Mouse (Mus musculus): ENCODE measurements around the gene Gm12355. TPM values are rescaled to one million over a fixed set of nuclear protein-coding genes. Genes with fewer than 3 reads are reported as not detected.
A peak's percentile ranks its signal among the peaks of the same experiment; 100 is the strongest.
"Not testable (repeated sequence)": the region's sequence is repeated elsewhere in the genome, so short reads cannot be mapped to it uniquely, and the experiment has no call there.

The Gm12355 gene
- polyA plus RNA-seq, 1 experiment: not detected

DNA sequence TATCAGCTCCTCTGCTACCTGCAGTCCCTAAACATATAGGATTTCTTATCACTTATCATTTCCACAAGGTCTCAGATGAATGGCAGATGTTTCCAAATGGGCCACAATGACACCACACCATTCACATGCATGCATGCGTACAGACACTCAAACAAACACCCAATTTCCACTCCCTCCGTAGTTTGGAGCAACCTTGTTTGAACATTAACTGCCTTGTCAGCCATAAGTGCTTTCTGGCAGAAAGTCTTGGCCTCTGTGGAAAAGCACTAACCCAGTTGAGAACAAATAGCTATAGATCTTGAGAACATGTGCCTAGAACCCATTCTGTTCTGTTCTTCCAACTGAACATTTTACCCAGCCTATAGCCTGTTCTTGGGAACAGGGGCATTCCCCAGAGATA is 20.5 kb upstream of the Gm12355 start:
- WGBS: 56% methylated on average over 2 of the region's 2 CpGs
- TF ChIP-seq CTCF (IDR thresholded peaks at IDR 0.05; ENCODE audit: insufficient read depth, low read length) (no peak), POLR2A (IDR thresholded peaks at IDR 0.05; ENCODE audit: borderline replicate concordance, extremely low read depth, low read depth, low read length) (no peak)
- H3K4me3 ChIP-seq (replicated peaks; ENCODE audit: extremely low read depth, low read depth, low read length): no peak overlapping the region
- DNase-seq: no peak
- H3K4me1 ChIP-seq (ENCODE audit: control insufficient read depth, insufficient read depth, low read length): no peaks in the 10 kb centered on the region

DNA sequence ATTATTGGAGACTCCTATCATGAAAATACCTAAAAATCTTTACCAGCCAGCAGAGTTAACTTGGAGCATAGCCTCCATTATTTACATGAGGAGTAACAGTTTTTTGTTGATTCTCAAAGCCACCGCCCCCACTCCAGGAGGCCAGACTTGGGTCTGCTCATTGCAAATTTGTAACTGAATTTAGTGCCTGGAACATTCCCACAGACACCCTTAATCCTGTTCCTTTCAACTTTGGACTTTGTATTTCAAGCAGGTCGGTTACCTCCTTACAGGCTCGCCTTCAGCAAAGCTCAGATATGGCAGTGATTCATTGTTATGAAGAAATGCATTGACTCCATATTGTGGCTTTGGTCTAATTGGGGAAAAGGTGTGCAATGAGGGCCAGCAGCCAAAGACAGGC is 19.3 kb upstream of the Gm12355 start:
- WGBS: 85% methylated on average over 3 of the region's 3 CpGs
- Histone ChIP-seq H3K4me3 (replicated peaks; ENCODE audit: extremely low read depth, low read depth, low read length) (no peak overlapping the region), H3K4me1 (ENCODE audit: control insufficient read depth, insufficient read depth, low read length) (no peaks in the 10 kb centered on the region)
- TF ChIP-seq CTCF (IDR thresholded peaks at IDR 0.05; ENCODE audit: insufficient read depth, low read length) (no peak), POLR2A (IDR thresholded peaks at IDR 0.05; ENCODE audit: borderline replicate concordance, extremely low read depth, low read depth, low read length) (no peak)
- no peak for DNase-seq

DNA sequence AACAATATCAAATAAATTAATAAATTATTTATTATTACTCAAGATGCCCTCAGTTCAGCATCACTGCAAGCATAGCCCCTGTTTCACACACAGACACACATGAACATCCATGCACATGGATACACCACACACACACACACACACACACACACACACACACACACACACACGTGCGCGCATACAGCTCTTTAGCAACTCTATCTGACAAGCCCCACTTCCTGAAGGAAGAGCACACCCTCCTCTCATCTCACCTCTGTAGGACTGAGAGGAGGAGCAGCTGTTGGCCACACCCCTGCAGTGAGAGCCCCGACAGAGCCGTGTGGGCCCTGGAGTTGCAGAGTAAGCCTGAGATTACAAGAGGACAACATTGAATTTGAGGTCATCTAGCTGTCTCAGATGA is 14.6 kb upstream of the Gm12355 start:
- no peak for TF ChIP-seq CTCF (IDR thresholded peaks at IDR 0.05; ENCODE audit: insufficient read depth, low read length)
- TF ChIP-seq POLR2A (IDR thresholded peaks at IDR 0.05; ENCODE audit: borderline replicate concordance, extremely low read depth, low read depth, low read length): no peak
- WGBS: 41% methylated on average over 5 of the region's 5 CpGs
- Histone ChIP-seq H3K4me3 (replicated peaks; ENCODE audit: extremely low read depth, low read depth, low read length) (no peak overlapping the region), H3K4me1 (ENCODE audit: control insufficient read depth, insufficient read depth, low read length) (no peaks in the 10 kb centered on the region)
- DNase-seq: no peak

DNA sequence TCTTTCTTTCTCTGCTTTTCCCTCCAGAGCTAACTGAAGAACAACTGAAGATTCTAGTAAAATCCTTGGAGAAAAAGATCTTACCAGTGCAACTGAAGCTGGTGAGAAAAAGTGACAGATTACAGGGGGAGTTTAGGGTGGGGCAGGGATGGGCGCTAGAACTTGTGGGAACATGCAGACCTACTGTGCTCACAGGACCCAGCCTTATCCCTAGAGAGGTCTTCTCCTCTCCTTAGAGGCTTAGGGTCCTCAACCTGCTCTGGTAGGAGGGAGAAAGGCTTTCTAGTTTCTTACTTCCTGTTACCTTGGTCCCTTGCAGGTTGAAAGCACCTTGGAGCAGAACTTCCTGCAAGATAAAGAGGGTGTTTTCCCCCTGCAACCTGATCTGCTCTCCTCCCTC is 12.0 kb upstream of the Gm12355 start:
- Histone ChIP-seq H3K4me1 (ENCODE audit: control insufficient read depth, insufficient read depth, low read length) (no peaks in the 10 kb centered on the region), H3K4me3 (replicated peaks; ENCODE audit: extremely low read depth, low read depth, low read length) (no peak overlapping the region)
- TF ChIP-seq CTCF (IDR thresholded peaks at IDR 0.05; ENCODE audit: insufficient read depth, low read length) (no peak), POLR2A (IDR thresholded peaks at IDR 0.05; ENCODE audit: borderline replicate concordance, extremely low read depth, low read depth, low read length) (no peak)
- 77% methylated on average over 1 of the region's 1 CpGs for WGBS
- no peak for DNase-seq

DNA sequence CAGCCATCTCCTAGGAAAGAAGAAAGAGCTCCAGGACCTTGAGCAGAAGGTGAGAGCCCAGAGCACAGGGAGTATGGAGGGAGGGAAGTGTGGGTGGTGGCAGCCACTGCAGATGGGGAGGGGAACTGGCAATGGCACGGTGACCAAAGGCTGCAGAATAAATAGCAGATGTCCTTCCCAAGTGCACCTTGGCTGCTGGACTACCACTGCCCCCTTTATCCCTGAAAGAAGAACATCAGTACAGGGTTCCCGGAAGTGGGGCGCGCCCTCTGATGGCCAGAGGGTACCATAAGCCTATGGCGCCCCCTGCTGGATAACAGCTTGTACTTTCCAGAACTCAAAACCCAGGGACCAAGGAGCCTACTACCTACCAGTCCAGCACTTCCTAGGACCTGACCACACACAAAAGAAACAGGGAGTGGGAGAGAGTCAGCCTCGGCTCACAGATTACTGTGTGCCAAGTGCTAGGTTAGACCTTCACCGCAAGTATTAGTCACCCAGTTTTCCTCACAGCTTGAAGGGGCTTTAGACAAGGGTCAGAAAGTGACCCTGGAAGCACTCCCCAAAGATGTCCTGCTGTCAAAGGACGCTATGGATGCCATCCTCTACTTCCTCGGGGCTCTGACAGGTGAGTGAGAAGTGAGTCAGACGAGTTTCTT is 10.0 kb upstream of the Gm12355 start:
- 26% methylated on average over 10 of the region's 10 CpGs for WGBS
- H3K4me1 ChIP-seq (ENCODE audit: control insufficient read depth, insufficient read depth, low read length); H3K4me3 ChIP-seq (replicated peaks; ENCODE audit: extremely low read depth, low read depth, low read length): not testable (repeated sequence)
- peak; percentile 6 for DNase-seq

DNA sequence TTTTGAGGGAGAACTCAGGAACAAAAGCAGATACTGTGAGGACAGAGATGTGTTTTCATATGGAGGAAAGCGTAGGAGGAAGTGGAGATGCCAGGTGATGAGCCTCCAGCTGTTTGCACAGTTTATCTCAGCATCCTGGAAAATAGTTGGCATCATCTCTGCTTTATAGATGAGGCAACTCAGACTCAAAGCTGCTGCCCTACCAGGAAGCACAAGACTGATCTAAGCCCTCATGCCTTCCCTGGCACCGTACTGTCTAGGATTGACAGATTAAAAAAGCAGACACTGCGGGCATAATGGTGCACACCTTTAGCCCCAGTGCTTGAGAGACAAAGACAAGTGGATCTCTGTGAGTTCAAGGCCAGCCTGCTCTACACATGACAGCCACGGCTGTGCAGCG is 5.2 kb upstream of the Gm12355 start:
- DNase-seq: no peak
- 77% methylated on average over 5 of the region's 5 CpGs for WGBS
- no peaks in the 10 kb centered on the region for H3K4me1 ChIP-seq (ENCODE audit: control insufficient read depth, insufficient read depth, low read length)
- H3K4me3 ChIP-seq (replicated peaks; ENCODE audit: extremely low read depth, low read depth, low read length): no peak overlapping the region
- TF ChIP-seq CTCF (IDR thresholded peaks at IDR 0.05; ENCODE audit: insufficient read depth, low read length) (no peak), POLR2A (IDR thresholded peaks at IDR 0.05; ENCODE audit: borderline replicate concordance, extremely low read depth, low read depth, low read length) (no peak)

DNA sequence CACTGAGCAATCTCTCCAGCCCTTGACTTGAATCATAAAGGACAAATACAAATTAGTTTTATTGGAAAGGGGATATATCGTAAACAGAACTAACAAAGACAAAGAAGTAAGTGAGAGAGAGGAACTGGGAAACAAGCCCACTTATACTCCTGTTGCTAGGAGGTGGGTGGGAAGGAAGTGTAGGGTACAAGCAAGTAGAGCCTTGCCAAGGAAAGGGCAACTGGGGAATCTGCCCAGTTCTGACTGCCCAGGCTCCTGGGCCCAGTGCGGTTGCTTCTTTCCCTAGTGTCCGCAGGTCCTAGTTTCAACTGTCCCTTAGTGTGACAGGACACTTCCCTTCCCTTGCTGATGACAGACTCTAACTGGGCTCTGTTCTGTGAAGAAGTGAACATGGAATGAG is 3.2 kb upstream of the Gm12355 start:
- TF ChIP-seq CTCF (IDR thresholded peaks at IDR 0.05; ENCODE audit: insufficient read depth, low read length): no peak
- TF ChIP-seq POLR2A (IDR thresholded peaks at IDR 0.05; ENCODE audit: borderline replicate concordance, extremely low read depth, low read depth, low read length): no peak
- no peaks in the 10 kb centered on the region for H3K4me1 ChIP-seq (ENCODE audit: control insufficient read depth, insufficient read depth, low read length)
- DNase-seq: no peak
- H3K4me3 ChIP-seq (replicated peaks; ENCODE audit: extremely low read depth, low read depth, low read length): no peak overlapping the region
- WGBS: 77% methylated on average over 3 of the region's 3 CpGs

DNA sequence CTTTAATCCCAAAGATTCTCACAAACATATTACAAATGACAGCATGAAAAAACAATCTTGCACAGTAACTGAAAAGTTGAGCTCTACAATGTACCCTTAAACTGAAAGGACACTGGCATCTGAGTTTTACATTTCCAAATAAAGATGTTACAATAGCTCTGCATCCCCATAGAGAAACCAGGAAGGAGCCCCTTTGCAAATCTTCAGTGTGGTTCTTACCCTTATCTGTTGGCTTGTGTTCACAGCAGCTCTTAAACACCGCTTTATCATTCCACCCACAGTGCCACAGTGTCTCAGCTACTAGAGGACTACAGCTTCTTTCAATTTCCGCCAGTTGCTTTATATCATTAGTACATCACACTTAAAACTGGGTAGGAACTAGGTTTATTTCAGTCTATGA is 1.1 kb downstream of the Gm12355 start:
- not testable (repeated sequence) for H3K4me1 ChIP-seq (ENCODE audit: control insufficient read depth, insufficient read depth, low read length); H3K4me3 ChIP-seq (replicated peaks; ENCODE audit: extremely low read depth, low read depth, low read length); DNase-seq
- WGBS: 90% methylated on average over 2 of the region's 2 CpGs

DNA sequence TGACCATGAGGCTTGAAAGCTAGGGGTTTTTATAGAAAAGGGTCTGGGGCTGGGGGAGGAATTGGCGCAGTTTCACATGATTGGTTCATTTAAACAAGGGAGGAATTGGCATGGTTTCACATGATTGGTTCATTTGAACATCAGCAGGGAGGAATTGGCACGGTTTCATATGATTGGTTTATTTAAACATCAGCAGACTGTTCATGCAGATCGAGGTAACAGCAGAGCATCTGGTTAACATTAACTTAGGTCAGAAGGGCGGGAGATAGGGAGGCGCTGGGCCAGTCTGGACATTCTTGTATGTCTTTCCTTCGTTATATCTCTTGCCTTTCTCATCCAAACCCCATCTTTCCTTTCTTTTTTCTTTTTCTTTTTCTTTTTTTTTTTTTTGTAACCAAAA is 1.5 kb downstream of the Gm12355 start:
- WGBS: 70% methylated on average over 6 of the region's 6 CpGs
- not testable (repeated sequence) for DNase-seq; H3K4me1 ChIP-seq (ENCODE audit: control insufficient read depth, insufficient read depth, low read length); H3K4me3 ChIP-seq (replicated peaks; ENCODE audit: extremely low read depth, low read depth, low read length)

DNA sequence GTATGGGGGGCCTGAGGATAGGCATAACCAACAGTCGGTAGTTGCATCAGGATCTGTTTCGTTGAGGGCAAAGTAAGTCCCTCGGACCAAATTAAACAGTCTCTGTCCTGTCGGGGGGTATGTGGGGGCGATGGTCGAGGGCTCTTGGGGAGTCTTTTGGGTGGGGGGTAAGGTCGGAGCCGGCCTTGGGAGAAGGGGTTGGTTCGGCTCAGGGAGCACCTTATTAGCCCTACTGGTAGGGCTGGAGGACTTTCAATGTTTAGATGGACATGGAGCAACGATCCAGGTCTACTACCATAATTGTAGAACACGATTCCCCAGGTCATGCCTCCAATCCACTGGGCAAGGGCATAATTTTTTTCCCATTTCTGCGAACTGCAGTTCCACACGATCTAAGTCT is 4.7 kb downstream of the Gm12355 start:
- Histone ChIP-seq H3K4me1 (ENCODE audit: control insufficient read depth, insufficient read depth, low read length) (no peaks in the 10 kb centered on the region), H3K4me3 (replicated peaks; ENCODE audit: extremely low read depth, low read depth, low read length) (no peak overlapping the region)
- 92% methylated on average over 13 of the region's 13 CpGs for WGBS
- no peak for DNase-seq
- TF ChIP-seq POLR2A (IDR thresholded peaks at IDR 0.05; ENCODE audit: borderline replicate concordance, extremely low read depth, low read depth, low read length): no peak
- no peak for TF ChIP-seq CTCF (IDR thresholded peaks at IDR 0.05; ENCODE audit: insufficient read depth, low read length)

DNA sequence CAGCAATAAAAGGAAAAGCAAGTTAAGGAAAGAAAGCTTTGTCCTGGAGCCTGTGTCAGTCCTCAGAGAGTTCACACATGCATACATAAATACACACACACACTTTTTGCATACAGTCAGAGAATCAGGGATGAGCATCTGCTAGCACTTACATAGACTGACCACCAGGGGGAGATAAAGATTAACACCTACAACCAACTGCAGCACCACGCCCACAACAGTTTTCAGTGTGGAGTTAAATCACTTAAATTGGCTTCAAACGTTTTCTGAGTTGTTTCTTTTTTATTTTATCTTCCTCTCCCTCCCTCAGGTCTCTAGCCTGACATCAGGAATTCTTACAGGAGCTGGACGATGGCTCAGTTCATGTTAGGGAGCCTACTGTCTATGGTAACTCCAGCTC is 18.7 kb downstream of the Gm12355 start:
- H3K4me3 ChIP-seq (replicated peaks; ENCODE audit: extremely low read depth, low read depth, low read length): no peak overlapping the region
- WGBS: 9% methylated on average over 3 of the region's 3 CpGs
- no peak for DNase-seq
- TF ChIP-seq POLR2A (IDR thresholded peaks at IDR 0.05; ENCODE audit: borderline replicate concordance, extremely low read depth, low read depth, low read length): no peak
- peak; percentile 31 for TF ChIP-seq CTCF (IDR thresholded peaks at IDR 0.05; ENCODE audit: insufficient read depth, low read length)
- no peaks in the 10 kb centered on the region for H3K4me1 ChIP-seq (ENCODE audit: control insufficient read depth, insufficient read depth, low read length)

DNA sequence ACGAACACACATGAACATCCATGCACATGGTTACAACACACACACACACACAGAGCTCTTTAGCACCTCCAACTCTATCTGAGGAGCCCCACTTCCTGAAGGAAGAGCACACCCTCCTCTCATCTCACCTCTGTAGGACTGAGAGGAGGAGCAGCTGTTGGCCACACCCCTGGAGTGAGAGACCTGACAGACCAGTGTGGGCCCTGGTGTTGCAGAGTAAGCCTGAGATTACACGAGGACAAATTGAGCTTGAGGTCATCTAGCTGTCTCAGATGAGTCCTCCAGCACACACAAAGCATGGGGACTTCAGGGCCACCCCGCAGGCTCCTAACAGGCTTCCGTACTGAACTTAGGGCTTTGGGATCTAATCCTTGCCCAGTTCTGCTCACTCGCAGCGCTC is 20.6 kb downstream of the Gm12355 start:
- not testable (repeated sequence) for DNase-seq; H3K4me3 ChIP-seq (replicated peaks; ENCODE audit: extremely low read depth, low read depth, low read length); H3K4me1 ChIP-seq (ENCODE audit: control insufficient read depth, insufficient read depth, low read length)
- WGBS: 62% methylated on average over 6 of the region's 6 CpGs

Measured in lung, adult 2 months (tissue).